Mouse (Mus musculus) heart, adult 9 months (tissue): ENCODE measurements around the gene Samd14.
"Not testable (repeated sequence)": the region's sequence is repeated elsewhere in the genome, so short reads cannot be mapped to it uniquely, and the experiment has no call there.

Experiments used
- DNase-seq, 2 experiments: peaks; one replicate each; pipeline ENCODE4 v3.0.0; 2022; ENCODE audit warnings: low spot score in 2 of 2

The Samd14 gene

GRCm38 (mm10) chr11:95009629-95010014 is at the start of gene Samd14:
Gene Samd14, plus strand, starts transcription at chr11:95009879.
- peak; percentile 50 to 58 for DNase-seq

- no peak for DNase-seq
Measured at GRCm38 (mm10) chr11:94962534-94963101, 47.1 kb upstream of the Samd14 start.

- no peak for DNase-seq
Measured at GRCm38 (mm10) chr11:94967419-94967818, 42.3 kb upstream of the Samd14 start, which contains the start of gene Hils1. Gene Hils1, plus strand, starts transcription at chr11:94967593.

GRCm38 (mm10) chr11:94968187-94968586 is 41.5 kb upstream of the Samd14 start:
- DNase-seq: no peak

- not testable (repeated sequence) for DNase-seq
Measured at GRCm38 (mm10) chr11:94969709-94970108, 40.0 kb upstream of the Samd14 start.

GRCm38 (mm10) chr11:94970210-94970943 is 39.3 kb upstream of the Samd14 start:
- peak in 1 of 2 experiments; percentile 66 for DNase-seq

- DNase-seq: no peak
Measured at GRCm38 (mm10) chr11:94971895-94972615, 37.6 kb upstream of the Samd14 start.

- no peak for DNase-seq
Measured at GRCm38 (mm10) chr11:94972887-94973286, 36.8 kb upstream of the Samd14 start.

- DNase-seq: no peak
Measured at GRCm38 (mm10) chr11:94973313-94973712, 36.4 kb upstream of the Samd14 start.

- DNase-seq: peak in 1 of 2 experiments; percentile 64
Measured at GRCm38 (mm10) chr11:94974951-94975350, 34.7 kb upstream of the Samd14 start.

- DNase-seq: peak in 1 of 2 experiments; percentile 56
Measured at GRCm38 (mm10) chr11:94976199-94976598, 33.5 kb upstream of the Samd14 start, which contains the start of gene Sgca. Gene Sgca, minus strand, starts transcription at chr11:94976327.

- DNase-seq: no peak
Measured at GRCm38 (mm10) chr11:94978178-94978915, 31.3 kb upstream of the Samd14 start.

GRCm38 (mm10) chr11:94978947-94979346 is 30.7 kb upstream of the Samd14 start:
- peak; percentile 94 to 97 for DNase-seq

GRCm38 (mm10) chr11:94979462-94980179 is 30.1 kb upstream of the Samd14 start:
- DNase-seq: no peak

GRCm38 (mm10) chr11:94985140-94985539 is 24.5 kb upstream of the Samd14 start:
- DNase-seq: no peak

GRCm38 (mm10) chr11:94985822-94986221 is 23.9 kb upstream of the Samd14 start:
- DNase-seq: no peak

GRCm38 (mm10) chr11:94986435-94986834 is 23.2 kb upstream of the Samd14 start:
- no peak for DNase-seq

GRCm38 (mm10) chr11:94987341-94987740 is 22.3 kb upstream of the Samd14 start:
- no peak for DNase-seq

- no peak for DNase-seq
Measured at GRCm38 (mm10) chr11:94987851-94988250, 21.8 kb upstream of the Samd14 start.

GRCm38 (mm10) chr11:94988780-94989561 is 20.7 kb upstream of the Samd14 start:
- peak in 1 of 2 experiments; percentile 62 for DNase-seq
